Comparison of ENCODE assay signal across 10 mouse cellular contexts in the genomic region with DNA sequence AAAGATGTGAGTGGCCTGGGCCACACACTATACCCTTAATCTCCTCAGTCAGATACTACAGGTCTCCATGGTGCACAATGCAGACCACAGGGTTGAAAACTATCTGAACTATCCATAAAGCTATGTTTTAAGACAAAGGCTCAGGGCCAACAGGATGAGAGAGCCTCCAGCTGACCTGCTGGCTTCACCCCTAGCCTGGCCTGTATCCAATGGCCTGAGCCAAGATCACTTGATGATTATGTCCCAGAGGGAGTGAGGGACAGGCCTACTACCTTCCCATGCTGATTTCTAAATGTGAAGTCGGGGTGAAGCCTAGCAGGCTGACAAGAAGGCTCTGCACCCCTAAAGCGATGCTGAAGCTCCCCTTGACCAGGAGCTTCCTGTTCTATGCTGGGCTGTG. TPM values are rescaled to one million over a fixed set of nuclear protein-coding genes. Genes with fewer than 3 reads are reported as not detected.
DNase-seq lines count a peak whose midpoint lies in the region; ATAC-seq lines count a peak whose summit lies in the region.
"Had no signal": no experiment of that assay in that cellular context is flagged by ENCODE, and none has a peak within 500 bp of the region (broad histone marks: within the 10 kb centered on the region; RNA-seq: fewer than 3 reads in every experiment).

No protein-coding gene starts in this region.

- H3K9ac ChIP-seq in liver, embryonic 15.5 days = peak overlapping the region; percentile 47
- no peak overlapping the region for H3K9ac ChIP-seq in midbrain, embryonic 14.5 days (replicated peaks; ENCODE audit: low read length)
- H3K9ac ChIP-seq in midbrain, embryonic 13.5 days (replicated peaks) = no peak overlapping the region
- H3K9ac ChIP-seq: neural tube, embryonic 13.5 days had no signal

- no peak for ATAC-seq in liver, embryonic 15.5 days (ENCODE audit: insufficient read depth)
- ATAC-seq in midbrain, embryonic 14.5 days (ENCODE audit: low FRiP score, low TSS enrichment) = no peak
- no peak for ATAC-seq in midbrain, embryonic 13.5 days
- ATAC-seq: Patski had no signal

- no peaks in the 10 kb centered on the region for H3K9me3 ChIP-seq in liver, embryonic 15.5 days (replicated peaks)
- no peaks in the 10 kb centered on the region for H3K9me3 ChIP-seq in midbrain, embryonic 14.5 days (ENCODE audit: control insufficient read depth, low read length)
- H3K9me3 ChIP-seq in midbrain, embryonic 13.5 days = no peaks in the 10 kb centered on the region
- H3K9me3 ChIP-seq: neural tube, embryonic 13.5 days had no signal

- H3K4me3 ChIP-seq in liver, embryonic 15.5 days (replicated peaks) = no peak overlapping the region
- no peak overlapping the region for H3K4me3 ChIP-seq in midbrain, embryonic 14.5 days (replicated peaks; ENCODE audit: low read depth, low read length)
- no peak overlapping the region for H3K4me3 ChIP-seq in midbrain, embryonic 13.5 days (replicated peaks)
- H3K4me3 ChIP-seq: neural tube, embryonic 13.5 days had no signal

- DNase-seq in adrenal gland, postnatal 14 days = peak; percentile 70
- no peak for DNase-seq in adrenal gland, adult 8-10 months
- peak; percentile 35 for DNase-seq in urinary bladder, postnatal 14 days (ENCODE audit: low spot score)
- DNase-seq in urinary bladder, postnatal 10 days (ENCODE audit: low spot score) = no peak
- no peak for DNase-seq in midbrain, embryonic 14.5 days
- no peak for DNase-seq in T-cell, adult 2 months (ENCODE audit: low spot score)

- H3K27ac ChIP-seq in liver, embryonic 15.5 days (replicated peaks) = peak overlapping the region; percentile 99
- H3K27ac ChIP-seq in midbrain, embryonic 14.5 days (replicated peaks; ENCODE audit: low read depth, low read length) = no peak overlapping the region
- H3K27ac ChIP-seq in midbrain, embryonic 13.5 days = no peak overlapping the region
- H3K27ac ChIP-seq: neural tube, embryonic 13.5 days had no signal

- H3K4me1 ChIP-seq in liver, embryonic 15.5 days (replicated peaks) = peaks cover 89% of the 10 kb centered on the region
- H3K4me1 ChIP-seq in midbrain, embryonic 14.5 days (ENCODE audit: control insufficient read depth, insufficient read depth, low read length) = no peaks in the 10 kb centered on the region
- H3K4me1 ChIP-seq in midbrain, embryonic 13.5 days (replicated peaks) = no peaks in the 10 kb centered on the region

- peak overlapping the region; percentile 64 for H3K4me2 ChIP-seq in liver, embryonic 15.5 days
- no peak overlapping the region for H3K4me2 ChIP-seq in midbrain, embryonic 14.5 days (ENCODE audit: low read length)
- H3K4me2 ChIP-seq in midbrain, embryonic 13.5 days (replicated peaks) = no peak overlapping the region
- H3K4me2 ChIP-seq: neural tube, embryonic 13.5 days had no signal

- H3K36me3 ChIP-seq in liver, embryonic 15.5 days (replicated peaks) = no peaks in the 10 kb centered on the region
- no peaks in the 10 kb centered on the region for H3K36me3 ChIP-seq in midbrain, embryonic 14.5 days (ENCODE audit: control insufficient read depth, insufficient read depth, low read length)
- no peaks in the 10 kb centered on the region for H3K36me3 ChIP-seq in midbrain, embryonic 13.5 days
- H3K36me3 ChIP-seq: neural tube, embryonic 13.5 days had no signal

- H3K27me3 ChIP-seq in liver, embryonic 15.5 days = no peaks in the 10 kb centered on the region
- no peaks in the 10 kb centered on the region for H3K27me3 ChIP-seq in midbrain, embryonic 14.5 days (ENCODE audit: control insufficient read depth, insufficient read depth, low read length)
- H3K27me3 ChIP-seq in midbrain, embryonic 13.5 days = no peaks in the 10 kb centered on the region
- H3K27me3 ChIP-seq: neural tube, embryonic 13.5 days; Patski had no signal

- 71% methylated on average over 2 of the region's 2 CpGs for WGBS in liver, embryonic 15.5 days (ENCODE audit: insufficient replicate concordance)
- WGBS in midbrain, embryonic 14.5 days = 73% methylated on average over 2 of the region's 2 CpGs
- WGBS in midbrain, embryonic 13.5 days = 76% methylated on average over 2 of the region's 2 CpGs

RNA-seq across cellular contexts. Expression of a gene that starts 21.9 kb away (rescaled TPM):
- 17.3 and 18.9 TPM in 2 replicates for total RNA-seq in adrenal gland, postnatal 14 days (2021)
- 10 to 100 TPM; 16.2 to 26.5 (median 20.5) TPM for total RNA-seq in adrenal gland, adult 8-10 months (2022)
- polyA plus RNA-seq in liver, embryonic 15.5 days (2015; fragmentation: Nextera tagmentation; extraction: Ambion mirVana) = 73.8 and 78.2 TPM in 2 replicates
- 74.4 and 76.9 TPM in 2 replicates for polyA plus RNA-seq in midbrain, embryonic 14.5 days (2014; fragmentation: Nextera tagmentation; extraction: Ambion mirVana)
- 53.7 and 57.8 TPM in 2 replicates for polyA plus RNA-seq in midbrain, embryonic 13.5 days (2015; fragmentation: Nextera tagmentation; extraction: Ambion mirVana)

Comparison
In these comparisons a context has a peak if more than half of its experiments do, and no peak if none do; other contexts are left out.
1. DNase-seq: peak in adrenal gland, postnatal 14 days (single experiment) and urinary bladder, postnatal 14 days (single experiment); none in adrenal gland, adult 8-10 months (single experiment), urinary bladder, postnatal 10 days (single experiment), midbrain, embryonic 14.5 days (single experiment) and T-cell, adult 2 months (single experiment).